Mouse (Mus musculus): ENCODE results near the gene Proser3.
A peak's percentile ranks its signal among the peaks of the same experiment; 100 is the strongest.

The Proser3 gene

DNA sequence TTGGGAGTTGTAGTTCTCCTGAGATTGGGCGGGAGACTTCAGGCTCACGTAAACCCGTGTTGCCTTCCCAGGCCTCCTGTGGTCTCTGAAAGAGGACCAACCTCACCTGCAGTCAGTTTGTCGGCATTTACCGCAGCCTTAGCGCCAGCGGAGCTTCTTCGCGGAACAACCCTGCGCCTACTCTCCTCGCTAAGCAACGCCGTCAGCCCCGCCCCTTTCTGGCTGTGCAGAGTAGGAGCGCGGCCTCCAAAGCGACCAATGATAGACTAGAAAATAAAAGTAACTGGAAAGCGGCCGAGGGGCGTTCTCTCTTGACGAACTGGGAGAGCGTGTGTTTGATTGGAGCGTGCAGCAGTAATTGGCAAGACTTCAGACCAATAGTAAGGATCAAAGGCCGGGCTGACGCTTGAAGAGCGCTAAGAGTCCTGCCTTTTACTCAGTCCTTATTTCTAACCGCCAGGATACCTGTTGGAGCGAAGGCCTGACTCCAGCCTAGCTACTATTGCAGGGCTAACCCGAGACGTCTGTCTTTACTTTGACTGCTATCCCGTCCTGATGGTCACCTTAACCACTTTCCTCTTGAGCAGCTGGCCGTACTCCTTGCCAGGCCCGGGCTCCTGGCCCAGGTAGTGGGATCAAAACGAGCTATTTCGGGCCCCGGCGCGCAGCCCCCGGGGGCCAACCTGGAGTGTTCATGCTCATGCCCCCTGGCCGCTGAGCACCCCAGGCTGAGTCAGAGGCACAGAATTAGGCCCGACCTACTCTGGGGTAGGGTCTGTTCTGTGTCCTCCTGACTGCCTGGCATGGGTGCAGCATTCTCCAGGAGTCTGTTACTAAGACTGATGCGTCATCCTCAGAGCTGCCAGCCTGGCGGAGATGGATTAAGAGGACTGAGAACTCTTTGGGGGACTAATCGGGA lies at the start of gene Proser3, which contains the start of gene Hspb6:
Gene Proser3 (minus strand): TSS at position 198 of the 919 bp plus-strand sequence.
Gene Hspb6 (plus strand): TSS at position 77 of the 919 bp plus-strand sequence.
- peak; percentile 96 for DNase-seq

DNA sequence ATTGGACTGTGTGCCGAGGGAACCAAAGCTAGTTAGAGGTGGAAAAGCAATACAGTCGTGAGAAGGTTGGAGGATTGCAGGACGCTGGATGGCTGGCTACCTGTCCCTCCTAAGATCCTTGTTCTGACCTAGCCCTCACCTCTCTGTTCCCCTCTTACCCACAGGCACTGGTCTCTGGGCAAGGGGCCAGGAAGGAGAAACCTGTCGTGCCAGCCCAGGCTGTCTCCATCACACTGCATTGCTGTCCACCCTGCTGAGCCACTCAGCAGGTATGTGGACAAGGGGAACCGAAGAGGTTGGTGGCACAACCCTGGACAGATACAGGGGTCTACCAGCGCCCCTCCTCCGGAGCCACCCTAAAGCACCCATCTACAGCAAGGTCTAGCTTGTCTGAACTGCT lies 48.6 kb upstream of the Proser3 start:
- no peak for DNase-seq

GRCm38 (mm10) chr7:30599933-30600353 lies 47.8 kb upstream of the Proser3 start:
- DNase-seq = peak; percentile 70

DNA sequence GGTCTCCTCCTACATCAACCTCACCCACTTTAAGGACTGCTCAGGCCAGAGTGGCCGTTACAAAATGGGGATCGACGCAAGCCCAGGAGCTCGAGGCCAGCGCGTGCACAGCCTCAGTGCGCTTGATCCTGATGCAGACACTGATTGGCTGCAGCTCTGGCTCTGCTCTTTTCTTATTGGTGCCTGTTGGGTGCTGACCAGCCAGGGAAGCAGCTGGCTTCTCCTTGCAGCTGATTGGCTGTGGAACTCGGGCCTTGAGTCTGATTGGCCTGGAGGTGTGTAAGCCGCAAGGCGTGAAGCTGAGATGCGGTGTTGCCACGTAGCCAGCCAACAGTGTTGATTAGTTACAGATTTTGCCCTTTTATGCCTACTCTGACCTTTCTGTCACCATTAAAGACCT lies 46.7 kb upstream of the Proser3 start, which contains the start of gene Zbtb32:
Gene Zbtb32 (minus strand): TSS at position 124 of the 400 bp plus-strand sequence.
- no peak for DNase-seq

DNA sequence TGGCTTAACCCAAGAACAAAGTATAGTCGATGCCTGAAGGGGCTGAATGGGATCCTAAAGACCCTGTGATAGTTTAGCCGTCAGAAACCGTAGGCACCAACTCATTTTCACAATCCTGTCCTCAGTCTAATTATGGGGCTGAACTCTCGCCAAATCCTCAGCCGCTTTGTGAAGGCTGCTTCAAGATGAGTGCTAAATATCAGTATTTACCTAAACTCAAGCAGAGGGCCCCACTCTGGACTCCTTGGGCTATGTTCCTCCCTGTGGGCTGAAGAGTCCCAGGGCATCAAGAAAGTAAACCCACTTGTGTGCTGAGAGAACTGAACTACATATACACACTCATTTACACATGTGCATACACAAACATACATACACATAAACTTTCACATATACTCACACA lies 44.7 kb upstream of the Proser3 start:
- DNase-seq = no peak

DNA sequence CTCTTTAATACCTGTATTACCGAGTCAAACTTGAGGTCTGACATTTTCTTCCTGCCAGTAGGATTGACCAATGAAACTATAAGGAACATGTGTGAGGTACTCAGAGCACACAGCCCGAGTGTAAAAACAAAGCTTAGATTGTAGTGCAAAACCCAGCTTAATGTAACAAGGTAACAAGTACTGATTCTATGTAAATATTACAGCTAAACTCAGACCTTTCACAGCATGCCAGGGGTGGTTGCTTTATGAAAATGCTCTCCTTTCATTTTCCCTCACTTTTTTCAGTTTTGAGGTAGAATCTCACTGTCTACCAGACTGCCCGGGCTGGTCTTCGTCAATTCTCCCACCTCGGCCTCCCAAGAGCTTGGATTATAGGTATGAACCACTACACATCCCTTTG lies 44.0 kb upstream of the Proser3 start:
- no peak for DNase-seq

- DNase-seq = no peak
Measured at GRCm38 (mm10) chr7:30594510-30595024, 42.5 kb upstream of the Proser3 start.

- DNase-seq = no peak
Measured at GRCm38 (mm10) chr7:30593579-30594509, 41.7 kb upstream of the Proser3 start.

GRCm38 (mm10) chr7:30592772-30593423 lies 40.8 kb upstream of the Proser3 start:
- no peak for DNase-seq

DNA sequence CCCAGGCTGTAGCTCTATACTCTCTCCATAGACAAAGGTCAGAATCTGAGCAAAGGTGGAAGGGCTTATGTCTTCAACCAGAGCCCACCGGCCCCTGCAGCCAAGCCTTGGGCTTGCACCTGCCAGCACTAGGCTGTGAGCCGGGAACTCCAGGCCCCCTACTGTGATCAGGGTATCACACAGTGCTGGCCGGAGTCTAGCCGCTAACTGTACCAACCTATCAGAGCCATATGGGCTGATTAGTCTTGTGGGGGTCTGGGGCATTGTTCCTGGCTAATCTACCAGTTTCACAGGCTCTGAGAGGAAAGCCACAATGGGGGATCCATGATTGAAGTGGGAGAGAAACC lies 39.5 kb upstream of the Proser3 start:
- DNase-seq = no peak

DNA sequence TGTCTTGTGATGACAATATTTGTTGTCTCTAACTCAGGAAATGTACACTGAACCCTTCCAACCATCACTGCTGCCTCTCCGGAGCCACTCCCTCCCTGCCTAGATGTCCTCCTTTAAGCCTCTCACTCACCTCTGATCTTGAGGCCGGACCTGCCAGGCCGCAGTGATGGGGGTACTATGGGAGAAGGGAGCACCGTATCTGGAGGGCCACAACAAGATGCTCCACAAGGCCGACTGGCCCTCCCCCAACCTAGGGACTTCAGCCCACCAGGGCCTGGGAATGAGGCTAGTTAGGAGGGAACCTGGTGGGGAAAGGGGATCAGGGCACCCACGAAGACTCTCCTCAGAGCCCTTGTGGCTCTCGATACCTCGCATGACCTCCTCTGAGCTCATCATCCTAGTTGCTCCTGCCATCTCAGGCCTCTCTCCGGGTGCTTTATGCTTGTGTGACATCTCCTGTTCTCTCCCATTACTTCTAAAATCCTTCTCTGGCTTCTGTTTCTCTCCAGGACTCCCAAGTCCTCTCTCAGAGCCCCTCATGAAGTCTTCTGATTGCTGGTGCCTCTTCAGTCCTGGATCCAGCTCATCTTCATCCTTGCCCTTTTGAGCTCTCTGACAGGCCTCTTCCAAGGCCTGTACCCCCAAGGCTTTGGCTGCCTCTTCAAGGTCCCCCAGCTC lies 39.0 kb upstream of the Proser3 start:
- no peak for DNase-seq

GRCm38 (mm10) chr7:30589435-30590301 lies 37.6 kb upstream of the Proser3 start:
- peak; percentile 89 for DNase-seq

DNA sequence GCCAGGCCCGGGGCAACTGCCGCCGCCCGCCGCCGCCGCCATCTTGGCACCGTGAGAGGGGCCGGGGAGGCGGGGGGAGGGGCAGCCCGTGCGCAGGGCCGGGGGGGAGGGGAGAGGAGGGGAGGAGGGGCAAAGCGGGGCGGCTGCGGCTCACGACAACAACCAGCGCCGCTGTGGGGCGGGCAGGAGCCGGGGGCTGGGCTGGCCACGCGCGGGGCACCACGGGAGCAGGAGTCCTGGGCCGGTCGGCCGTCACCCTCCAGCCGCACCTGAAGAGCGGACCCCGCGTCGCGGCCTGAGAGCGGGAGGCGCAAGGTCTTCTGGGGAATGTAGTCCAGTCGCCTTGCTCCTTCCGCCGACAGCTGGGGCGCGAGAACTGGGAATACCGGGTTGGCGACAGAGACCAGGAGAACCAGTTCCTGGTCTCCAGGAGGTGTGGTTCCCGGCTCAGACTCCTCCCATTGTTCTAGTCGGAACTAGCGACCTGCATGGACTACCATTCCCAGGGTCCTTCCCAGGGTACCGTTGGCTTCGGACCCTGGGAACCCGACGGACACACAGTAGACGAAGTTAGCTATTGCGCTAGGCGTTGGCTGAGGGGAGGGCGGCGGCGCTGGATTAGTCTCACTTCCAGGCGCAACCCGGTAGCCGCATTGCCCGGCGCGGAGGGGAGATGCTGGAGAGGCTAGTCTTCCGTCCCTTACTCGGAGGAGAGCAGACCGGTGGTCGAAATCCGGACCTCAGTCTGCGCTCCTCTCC lies 36.8 kb upstream of the Proser3 start, which contains the start of gene Kmt2b:
Gene Kmt2b (minus strand): TSS at position 51 of the 759 bp plus-strand sequence.
- DNase-seq = peak; percentile 95

GRCm38 (mm10) chr7:30587842-30588667 lies 36.0 kb upstream of the Proser3 start:
- DNase-seq = peak; percentile 68

- peak; percentile 28 for DNase-seq
Measured at GRCm38 (mm10) chr7:30586455-30587020, 34.4 kb upstream of the Proser3 start.

- no peak for DNase-seq
Measured at GRCm38 (mm10) chr7:30585170-30585569, 33.1 kb upstream of the Proser3 start.

DNA sequence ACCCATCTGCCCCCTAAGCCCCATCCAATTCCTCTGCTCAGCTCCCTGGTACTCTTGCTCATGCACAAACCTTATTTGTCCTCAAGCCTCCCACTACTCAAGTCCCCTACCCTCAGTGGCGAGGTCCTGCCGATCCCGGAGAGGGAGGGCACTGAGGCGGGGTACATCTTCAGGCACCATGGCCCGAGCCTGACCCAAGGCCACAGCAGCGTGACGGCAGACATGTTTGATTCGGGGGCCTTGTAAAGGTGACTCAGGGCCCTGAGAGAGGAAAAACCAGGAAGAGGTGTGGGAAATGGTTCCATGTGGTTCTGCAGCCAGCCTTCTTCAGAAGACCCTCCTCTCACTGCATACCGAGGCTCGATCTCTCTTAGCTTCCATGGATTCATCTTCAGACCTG lies 32.2 kb upstream of the Proser3 start:
- DNase-seq = no peak

GRCm38 (mm10) chr7:30581547-30581946 lies 29.4 kb upstream of the Proser3 start:
- DNase-seq = no peak

DNA sequence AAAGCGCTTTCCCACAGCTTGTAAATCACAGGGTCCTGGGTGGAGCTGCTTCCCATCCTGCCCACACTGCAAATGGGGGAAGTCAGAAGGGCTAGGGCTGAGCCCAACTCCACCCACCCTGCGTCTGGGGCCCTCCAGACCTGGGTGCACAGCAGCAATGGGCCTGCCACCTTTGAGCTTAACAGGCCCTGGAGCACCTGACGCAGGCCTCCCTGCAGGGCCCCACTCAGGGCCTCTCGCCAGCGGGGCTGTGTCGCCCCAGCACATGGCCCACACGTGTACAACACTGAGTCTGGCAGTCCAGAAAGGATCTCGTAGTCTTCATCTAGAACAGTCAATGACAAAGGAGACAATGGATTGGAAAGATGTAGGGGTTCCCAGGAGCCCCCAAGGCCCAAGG lies 27.9 kb upstream of the Proser3 start:
- DNase-seq = no peak

Measured in thymus, postnatal 14 days (tissue).